Mouse (Mus musculus): Measurements from ENCODE around the gene Ifit1bl1.
"Not testable (repeated sequence)": the region's sequence is repeated elsewhere in the genome, so short reads cannot be mapped to it uniquely, and the experiment has no call there.

Ifit1bl1 gene

GRCm38 (mm10) chr19:34588959-34589358 lies 12.8 kb downstream of the Ifit1bl1 start:
- no peak for DNase-seq (ENCODE audit: low read depth, low spot score)

GRCm38 (mm10) chr19:34587898-34588692 lies 13.7 kb downstream of the Ifit1bl1 start:
- not testable (repeated sequence) for DNase-seq (ENCODE audit: low read depth, low spot score)

GRCm38 (mm10) chr19:34585740-34586458 lies 15.9 kb downstream of the Ifit1bl1 start:
- DNase-seq (ENCODE audit: low read depth, low spot score), result not testable (repeated sequence)

GRCm38 (mm10) chr19:34583126-34583766 lies 18.5 kb downstream of the Ifit1bl1 start, which contains the start of gene Ifit3:
Ifit3 (plus strand) TSS chr19:34583531.
- DNase-seq (ENCODE audit: low read depth, low spot score), result not testable (repeated sequence)

GRCm38 (mm10) chr19:34582696-34583095 lies 19.1 kb downstream of the Ifit1bl1 start:
- not testable (repeated sequence) for DNase-seq (ENCODE audit: low read depth, low spot score)

GRCm38 (mm10) chr19:34577121-34577520 lies 24.6 kb downstream of the Ifit1bl1 start:
- no peak for DNase-seq (ENCODE audit: low read depth, low spot score)

GRCm38 (mm10) chr19:34573650-34574049 lies 28.1 kb downstream of the Ifit1bl1 start:
- DNase-seq (ENCODE audit: low read depth, low spot score), result no peak

- no peak for DNase-seq (ENCODE audit: low read depth, low spot score)
Measured at GRCm38 (mm10) chr19:34571080-34571479, 30.7 kb downstream of the Ifit1bl1 start.

- no peak for DNase-seq (ENCODE audit: low read depth, low spot score)
Measured at GRCm38 (mm10) chr19:34569896-34570476, 31.8 kb downstream of the Ifit1bl1 start.

GRCm38 (mm10) chr19:34568988-34569895 lies 32.5 kb downstream of the Ifit1bl1 start:
- no peak for DNase-seq (ENCODE audit: low read depth, low spot score)

- DNase-seq (ENCODE audit: low read depth, low spot score), result no peak
Measured at GRCm38 (mm10) chr19:34566178-34566784, 35.5 kb downstream of the Ifit1bl1 start.

- no peak for DNase-seq (ENCODE audit: low read depth, low spot score)
Measured at GRCm38 (mm10) chr19:34562556-34562955, 39.2 kb downstream of the Ifit1bl1 start.

GRCm38 (mm10) chr19:34556621-34557020 lies 45.1 kb downstream of the Ifit1bl1 start:
- DNase-seq (ENCODE audit: low read depth, low spot score), result no peak

- no peak for DNase-seq (ENCODE audit: low read depth, low spot score)
Measured at GRCm38 (mm10) chr19:34554061-34554460, 47.7 kb downstream of the Ifit1bl1 start.

- DNase-seq (ENCODE audit: low read depth, low spot score), result no peak
Measured at GRCm38 (mm10) chr19:34553522-34553921, 48.2 kb downstream of the Ifit1bl1 start.

- DNase-seq (ENCODE audit: low read depth, low spot score), result no peak
Measured at GRCm38 (mm10) chr19:34553021-34553420, 48.7 kb downstream of the Ifit1bl1 start.

GRCm38 (mm10) chr19:34551981-34552380 lies 49.8 kb downstream of the Ifit1bl1 start:
- no peak for DNase-seq (ENCODE audit: low read depth, low spot score)

GRCm38 (mm10) chr19:34550534-34551223 lies 51.1 kb downstream of the Ifit1bl1 start, which contains the start of gene Ifit2:
Ifit2 (plus strand) TSS chr19:34550694.
- DNase-seq (ENCODE audit: low read depth, low spot score), result peak; percentile 77

- DNase-seq (ENCODE audit: low read depth, low spot score), result no peak
Measured at GRCm38 (mm10) chr19:34550205-34550533, 51.6 kb downstream of the Ifit1bl1 start.

GRCm38 (mm10) chr19:34547976-34548375 lies 53.8 kb downstream of the Ifit1bl1 start:
- peak; percentile 73 for DNase-seq (ENCODE audit: low read depth, low spot score)

All from ES-CJ7 (cell line).